ENCODE assay signal across 39 mouse cellular contexts in the genomic region with DNA sequence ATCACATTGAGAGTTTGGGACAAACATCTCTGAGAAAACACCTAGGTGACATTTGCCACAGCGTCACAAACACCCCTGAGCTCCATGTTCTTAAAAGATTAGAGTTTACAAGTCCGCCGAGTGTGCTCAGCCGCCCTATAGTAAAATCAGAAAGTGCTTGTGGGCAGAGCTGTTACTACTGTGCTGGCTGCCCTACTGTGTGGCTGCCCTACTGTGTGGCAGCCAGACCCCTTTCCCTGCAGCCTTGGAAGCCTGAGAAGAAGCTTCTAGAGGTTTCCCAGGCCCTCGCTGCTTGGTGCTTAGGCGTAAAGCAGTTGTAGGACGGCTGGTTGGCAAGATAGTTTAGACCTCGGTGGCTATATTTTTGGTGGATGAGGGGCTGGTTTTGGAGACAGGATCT. TPM values are rescaled to one million over a fixed set of nuclear protein-coding genes. Genes with fewer than 3 reads are reported as not detected.
"Had no signal": no experiment of that assay in that cellular context is flagged by ENCODE, and none has a peak within 500 bp of the region (broad histone marks: within the 10 kb centered on the region; RNA-seq: fewer than 3 reads in every experiment).

No protein-coding gene starts in this region.

- H3K9ac ChIP-seq: heart, embryonic 12.5 days; heart, embryonic 13.5 days; heart, embryonic 15.5 days; hindbrain, embryonic 12.5 days; hindbrain, embryonic 13.5 days; hindbrain, embryonic 14.5 days; hindbrain, embryonic 15.5 days; intestine, embryonic 15.5 days; kidney, embryonic 15.5 days had no signal

- H3K4me1 ChIP-seq: hindbrain, embryonic 10.5 days; hindbrain, embryonic 12.5 days; hindbrain, embryonic 13.5 days; hindbrain, embryonic 15.5 days had no signal

- ATAC-seq: hindbrain, embryonic 16.5 days; hindbrain, postnatal 0 days; inflammation-experienced regulatory T-cells, adult 6 months; intestine, embryonic 15.5 days; intestine, embryonic 16.5 days; intestine, postnatal 0 days had no signal

- H3K4me3 ChIP-seq: heart, embryonic 10.5 days; heart, embryonic 12.5 days; heart, embryonic 13.5 days; heart, embryonic 15.5 days; hindbrain, embryonic 10.5 days; hindbrain, embryonic 12.5 days; hindbrain, embryonic 13.5 days; hindbrain, embryonic 15.5 days; intestine, embryonic 15.5 days; kidney, embryonic 15.5 days; layer of hippocampus, adult 2 months had no signal

- H3K27me3 ChIP-seq: heart, embryonic 12.5 days; heart, embryonic 13.5 days; heart, embryonic 15.5 days; hindbrain, embryonic 12.5 days; hindbrain, embryonic 13.5 days; hindbrain, embryonic 15.5 days; intestine, embryonic 15.5 days; kidney, embryonic 15.5 days had no signal

- DNase-seq: heart, postnatal 10 days; heart, postnatal 14 days; heart, postnatal 36 days; heart, postnatal 4 days; kidney, adult 11 months; kidney, adult 18-20 months; kidney, adult 2 months; kidney, adult 8-10 months; kidney, adult 9 months; kidney, postnatal 10 days; kidney, postnatal 14 days; kidney, postnatal 25 days; kidney, postnatal 36 days; kidney, postnatal 4 days; layer of hippocampus, adult 9-11 months; layer of hippocampus, postnatal 36 days had no signal

- H3K9me3 ChIP-seq: heart, embryonic 10.5 days; heart, embryonic 12.5 days; heart, embryonic 13.5 days; heart, embryonic 15.5 days; hindbrain, embryonic 10.5 days; hindbrain, embryonic 12.5 days; hindbrain, embryonic 13.5 days; hindbrain, embryonic 15.5 days; intestine, embryonic 15.5 days; kidney, embryonic 15.5 days had no signal

- H3K27ac ChIP-seq: heart, embryonic 10.5 days; heart, embryonic 13.5 days; heart, embryonic 15.5 days; hindbrain, embryonic 10.5 days; hindbrain, embryonic 12.5 days; hindbrain, embryonic 13.5 days; hindbrain, embryonic 14.5 days; hindbrain, embryonic 15.5 days; hindbrain, postnatal 0 days; intestine, embryonic 15.5 days; kidney, embryonic 15.5 days; kidney, postnatal 0 days; layer of hippocampus, adult 2 months had no signal

- H3K4me2 ChIP-seq: heart, embryonic 11.5 days; heart, embryonic 12.5 days; heart, embryonic 13.5 days; heart, embryonic 15.5 days; hindbrain, embryonic 12.5 days; hindbrain, embryonic 13.5 days; hindbrain, embryonic 14.5 days; hindbrain, embryonic 15.5 days; intestine, embryonic 15.5 days; kidney, embryonic 15.5 days had no signal

RNA-seq across cellular contexts. Expression of gene F2, which starts 23.4 kb away (rescaled TPM):
- total RNA-seq: heart, postnatal 25 days; heart, postnatal 36 days; hindbrain, postnatal 0 days; layer of hippocampus, adult 18-20 months; layer of hippocampus, postnatal 25 days had no signal
- polyA plus RNA-seq: hindbrain, embryonic 13.5 days; hindbrain, postnatal 0 days; kidney, embryonic 14.5 days had no signal
